Mouse (Mus musculus) forebrain, embryonic 10.5 days (tissue): ENCODE data around the gene Ak5. TPM values are rescaled to one million over a fixed set of nuclear protein-coding genes. Genes with fewer than 3 reads are reported as not detected.

ENCODE experiments used
- DNase-seq: peaks from one replicate; pipeline ENCODE4 v3.0.0-alpha.2; 2017; ENCODE audit warnings: low spot score; ENCODE audit errors: extremely low spot score
- H3K27ac ChIP-seq: fragments of 300-500 bp; sonication (generic); 2 replicates; pipeline ENCODE4 v1.5.1; 2016; ENCODE audit warnings: mild to moderate bottlenecking
- H3K27me3 ChIP-seq: fragments of 300-500 bp; sonication (generic); 2 replicates; pipeline ENCODE4 v1.6.1; 2016; ENCODE audit warnings: mild to moderate bottlenecking; ENCODE audit not compliant: poor library complexity, severe bottlenecking
- H3K36me3 ChIP-seq: fragments of 300-500 bp; sonication (generic); replicated peaks from 2 replicates; pipeline ENCODE4 v1.6.1; 2016; ENCODE audit warnings: mild to moderate bottlenecking, moderate library complexity
- H3K4me1 ChIP-seq: fragments of 300-500 bp; sonication (generic); 2 replicates; pipeline ENCODE4 v1.6.1; 2016
- H3K4me3 ChIP-seq: fragments of 300-500 bp; sonication (generic); 2 replicates; pipeline ENCODE4 v1.5.1; 2016; ENCODE audit warnings: mild to moderate bottlenecking, moderate library complexity
- H3K9me3 ChIP-seq: fragments of 300-500 bp; sonication (generic); 2 replicates; pipeline ENCODE4 v1.6.1; 2016; ENCODE audit warnings: mild to moderate bottlenecking, moderate library complexity
- WGBS: fragments of 180-500 bp; shearing (Covaris S2); methylation state at CpG from one replicate; pipeline ENCODE4 v1.1.7; 2016; 5-methylcytosine and 5-hydroxymethylcytosine counted together
- polyA plus RNA-seq: library from polyadenylated mRNA; unstranded; fragments of >200 nt; fragmentation: Nextera tagmentation; extraction: Ambion mirVana; gene quantifications from 2 replicates; pipeline ENCODE4 v1.2.1, GENCODE M21; 2016

Ak5 gene
- polyA plus RNA-seq, 1 experiment from 2014 or later = 0.41 TPM

GRCm38 (mm10) chr3:152519556-152519955 lies 148.6 kb downstream of the Ak5 start:
- 0 out of 2 replicates have a peak, but pooled peaks cover 2% of the 10 kb centered on the region for H3K9me3 ChIP-seq

GRCm38 (mm10) chr3:152516569-152516968 lies 151.6 kb downstream of the Ak5 start:
- Histone ChIP-seq H3K4me3 (no peak overlapping the region), H3K27me3 (no peaks in the 10 kb centered on the region), H3K4me1 (peaks cover 34% of the 10 kb centered on the region), H3K9me3 (no peaks in the 10 kb centered on the region), H3K36me3 (no peaks in the 10 kb centered on the region), H3K27ac (peak overlapping the region; percentile 63; the same call in 1 of the 2 replicates)
- no peak for DNase-seq
- WGBS = 84% methylated on average over 3 of the region's 3 CpGs

More at GRCm38 (mm10) chr3:152519556-152519955, 148.6 kb downstream of the Ak5 start:
- Histone ChIP-seq H3K4me3 (no peak overlapping the region), H3K27ac (no peak overlapping the region), H3K27me3 (no peaks in the 10 kb centered on the region), H3K4me1 (peaks cover 27% of the 10 kb centered on the region), H3K36me3 (no peaks in the 10 kb centered on the region)
- no peak for DNase-seq
- 91% methylated on average over 10 of the region's 10 CpGs for WGBS

- Histone ChIP-seq H3K27ac (peak overlapping the region; percentile 63; the same call in 1 of the 2 replicates), H3K4me1 (peaks cover 34% of the 10 kb centered on the region), H3K4me3 (no peak overlapping the region), H3K27me3 (no peaks in the 10 kb centered on the region), H3K36me3 (no peaks in the 10 kb centered on the region), H3K9me3 (no peaks in the 10 kb centered on the region)
- 41% methylated on average over 6 of the region's 6 CpGs for WGBS
- DNase-seq = peak; percentile 28
Observed at GRCm38 (mm10) chr3:152515959-152516358, 152.2 kb downstream of the Ak5 start.

- no peaks in the 10 kb centered on the region for H3K27me3 ChIP-seq
- no peak overlapping the region for H3K4me3 ChIP-seq
- peaks cover 42% of the 10 kb centered on the region for H3K4me1 ChIP-seq
- DNase-seq = no peak
- H3K27ac ChIP-seq = no peak overlapping the region
- WGBS = 91% methylated on average over 2 of the region's 2 CpGs
- no peaks in the 10 kb centered on the region for H3K9me3 ChIP-seq
- H3K36me3 ChIP-seq = no peaks in the 10 kb centered on the region
Observed at GRCm38 (mm10) chr3:152512517-152512916, 155.6 kb downstream of the Ak5 start.

- DNase-seq = no peak
- WGBS = 95% methylated on average over 7 of the region's 7 CpGs
- Histone ChIP-seq H3K4me1 (peaks cover 13% of the 10 kb centered on the region), H3K9me3 (no peaks in the 10 kb centered on the region), H3K27ac (no peak overlapping the region), H3K4me3 (no peak overlapping the region), H3K36me3 (no peaks in the 10 kb centered on the region), H3K27me3 (no peaks in the 10 kb centered on the region)
Observed at GRCm38 (mm10) chr3:152509268-152509667, 158.9 kb downstream of the Ak5 start.

- Histone ChIP-seq H3K27ac (no peak overlapping the region), H3K9me3 (no peaks in the 10 kb centered on the region), H3K27me3 (no peaks in the 10 kb centered on the region), H3K4me1 (0 out of 2 replicates have a peak, but pooled peaks cover 8% of the 10 kb centered on the region), H3K4me3 (no peak overlapping the region), H3K36me3 (no peaks in the 10 kb centered on the region)
- whole genome bisulfite sequencing = 92% methylated on average over 12 of the region's 12 CpGs
- no peak for DNase-seq
Observed at GRCm38 (mm10) chr3:152508419-152508993, 159.7 kb downstream of the Ak5 start.

GRCm38 (mm10) chr3:152507900-152508299 lies 160.3 kb downstream of the Ak5 start:
- Histone ChIP-seq H3K4me3 (no peak overlapping the region), H3K27ac (no peak overlapping the region)
- WGBS = 85% methylated on average over 8 of the region's 8 CpGs

GRCm38 (mm10) chr3:152498968-152499696 lies 169.0 kb downstream of the Ak5 start:
- H3K27ac ChIP-seq = no peak overlapping the region
- 84% methylated on average over 2 of the region's 2 CpGs for whole genome bisulfite sequencing
- H3K4me3 ChIP-seq = no peak overlapping the region
- H3K9me3 ChIP-seq = no peaks in the 10 kb centered on the region
- no peaks in the 10 kb centered on the region for H3K27me3 ChIP-seq
- DNase-seq = no peak
- H3K4me1 ChIP-seq = peaks cover 26% of the 10 kb centered on the region
- no peaks in the 10 kb centered on the region for H3K36me3 ChIP-seq

More at GRCm38 (mm10) chr3:152507900-152508299, 160.3 kb downstream of the Ak5 start:
- Histone ChIP-seq H3K36me3 (no peaks in the 10 kb centered on the region), H3K27me3 (no peaks in the 10 kb centered on the region), H3K4me1 (0 out of 2 replicates have a peak, but pooled peaks cover 8% of the 10 kb centered on the region), H3K9me3 (no peaks in the 10 kb centered on the region)
- no peak for DNase-seq

- Histone ChIP-seq H3K4me3 (no peak overlapping the region), H3K27ac (no peak overlapping the region), H3K36me3 (no peaks in the 10 kb centered on the region), H3K4me1 (peaks cover 26% of the 10 kb centered on the region), H3K27me3 (no peaks in the 10 kb centered on the region), H3K9me3 (no peaks in the 10 kb centered on the region)
- DNase-seq = no peak
- WGBS = 88% methylated on average over 2 of the region's 2 CpGs
Observed at GRCm38 (mm10) chr3:152497842-152498241, 170.3 kb downstream of the Ak5 start.

- Histone ChIP-seq H3K4me3 (no peak overlapping the region), H3K4me1 (peaks cover 26% of the 10 kb centered on the region), H3K36me3 (no peaks in the 10 kb centered on the region), H3K27ac (no peak overlapping the region), H3K9me3 (no peaks in the 10 kb centered on the region), H3K27me3 (no peaks in the 10 kb centered on the region)
- DNase-seq = no peak
- 74% methylated on average over 7 of the region's 7 CpGs for WGBS
Observed at GRCm38 (mm10) chr3:152497084-152497483, 171.1 kb downstream of the Ak5 start.

- no peak for DNase-seq
- Histone ChIP-seq H3K9me3 (no peaks in the 10 kb centered on the region), H3K4me1 (peaks cover 26% of the 10 kb centered on the region), H3K27me3 (no peaks in the 10 kb centered on the region), H3K36me3 (no peaks in the 10 kb centered on the region), H3K27ac (no peak overlapping the region), H3K4me3 (no peak overlapping the region)
- 77% methylated on average over 8 of the region's 8 CpGs for WGBS
Observed at GRCm38 (mm10) chr3:152495415-152495898, 172.7 kb downstream of the Ak5 start.

GRCm38 (mm10) chr3:152494667-152495360 lies 173.3 kb downstream of the Ak5 start:
- H3K4me1 ChIP-seq = peaks cover 26% of the 10 kb centered on the region
- no peaks in the 10 kb centered on the region for H3K27me3 ChIP-seq
- DNase-seq = no peak
- no peak overlapping the region for H3K27ac ChIP-seq
- no peaks in the 10 kb centered on the region for H3K36me3 ChIP-seq
- no peaks in the 10 kb centered on the region for H3K9me3 ChIP-seq
- H3K4me3 ChIP-seq = no peak overlapping the region
- WGBS = 81% methylated on average over 12 of the region's 12 CpGs

GRCm38 (mm10) chr3:152493813-152494212 lies 174.3 kb downstream of the Ak5 start:
- H3K4me3 ChIP-seq = no peak overlapping the region
- 78% methylated on average over 2 of the region's 2 CpGs for WGBS
- no peak overlapping the region for H3K27ac ChIP-seq

More at GRCm38 (mm10) chr3:152493813-152494212, 174.3 kb downstream of the Ak5 start:
- H3K27me3 ChIP-seq = no peaks in the 10 kb centered on the region
- no peaks in the 10 kb centered on the region for H3K9me3 ChIP-seq
- H3K36me3 ChIP-seq = no peaks in the 10 kb centered on the region
- H3K4me1 ChIP-seq = peaks cover 26% of the 10 kb centered on the region
- DNase-seq = no peak
